Mouse (Mus musculus) small intestine, adult 2 months (tissue): ENCODE measurements around the gene Slc6a16.

ENCODE experiments used
- CTCF ChIP-seq: fragments of 200-500 bp; IDR thresholded peaks from 2 replicates; pipeline ENCODE4 v1.5.1; 2012; ENCODE audit warnings: low read depth, mild to moderate bottlenecking, control low read depth, inconsistent platforms, low read length, moderate library complexity, mixed read lengths; ENCODE audit not compliant: insufficient replicate concordance, insufficient read length; ENCODE audit errors: extremely low read depth
- POLR2A ChIP-seq: fragments of 200-500 bp; IDR thresholded peaks from 2 replicates; pipeline ENCODE4 v1.6.1; 2012; ENCODE audit warnings: low read depth, mild to moderate bottlenecking, control low read depth, inconsistent platforms, low read length, moderate library complexity

GRCm38 (mm10) chr7:45257063-45257840 lies 16.4 kb downstream of the Slc6a16 start:
- no peak for TF ChIP-seq CTCF
- no peak for TF ChIP-seq POLR2A
